Mouse (Mus musculus): Measurements from ENCODE around the gene Spata2.
A peak's percentile ranks its signal among the peaks of the same experiment; 100 is the strongest.

Gene Spata2

DNA sequence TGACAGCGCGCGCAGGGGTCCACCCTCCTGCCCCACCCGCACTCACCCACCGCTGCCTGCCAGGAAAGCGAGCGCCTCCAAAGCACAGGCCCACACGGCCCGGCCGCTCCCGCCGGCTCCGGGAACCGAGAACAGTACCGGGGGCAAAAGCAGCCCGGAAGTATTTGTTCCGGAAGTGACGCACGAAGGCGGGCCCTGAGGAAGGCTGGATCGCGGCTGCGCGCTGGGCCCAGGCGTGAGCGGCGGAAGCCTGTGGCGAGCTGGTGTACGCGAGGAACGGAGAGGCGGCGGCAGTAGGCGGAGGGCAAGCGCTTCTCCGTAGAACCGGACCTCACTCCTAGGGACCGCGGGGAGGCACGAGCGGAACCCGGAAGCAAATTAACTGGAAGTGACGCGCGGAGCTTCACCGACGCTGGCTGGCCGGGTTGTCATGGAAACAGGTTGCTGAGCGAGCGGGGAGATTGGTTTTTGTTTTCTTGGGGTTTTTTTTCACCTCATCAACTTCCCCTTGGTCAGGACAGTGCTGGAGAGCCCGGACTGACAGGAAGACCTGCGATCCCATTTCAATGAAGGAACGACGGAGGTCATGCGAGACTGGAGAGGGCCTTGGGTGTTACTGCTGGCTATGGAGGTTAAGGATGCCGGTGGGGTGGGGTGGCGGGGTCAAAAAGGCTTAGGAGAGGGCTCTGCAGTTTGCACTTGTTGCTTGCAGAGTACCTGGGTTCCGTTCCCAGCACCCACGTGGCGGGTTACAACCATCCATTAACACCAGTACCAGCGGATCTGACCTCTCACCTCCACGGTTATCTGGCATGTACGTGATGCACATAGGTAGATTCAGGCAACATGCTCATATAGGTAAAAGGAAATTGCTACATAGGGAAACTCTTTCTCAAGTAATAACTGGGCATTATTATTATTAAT, at the start of gene Spata2:
Gene Spata2 (minus strand): TSS at position 175 of the 924 bp plus-strand sequence.
- DNase-seq (ENCODE audit: low spot score in 2 of 2), result peak; percentile 90 to 94

DNA sequence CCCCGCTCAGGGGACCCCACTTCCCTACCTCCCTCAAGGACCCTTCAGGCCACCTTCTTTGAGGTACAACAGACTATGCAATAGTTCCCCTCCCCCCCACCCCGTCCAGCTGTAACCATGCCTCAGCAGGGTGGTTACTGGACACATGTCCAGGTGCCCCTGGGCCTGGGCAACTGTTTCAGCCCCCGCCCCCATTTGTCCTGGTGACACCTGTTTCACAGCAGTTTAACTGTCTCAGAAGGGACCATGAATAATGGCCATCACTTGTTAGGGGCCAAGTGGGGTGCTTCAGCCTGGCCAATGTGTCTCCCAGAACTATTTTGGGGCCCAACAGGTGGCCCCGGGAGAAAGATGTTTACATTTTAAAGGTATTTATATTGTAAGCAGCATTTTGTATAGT, 49.7 kb upstream of the Spata2 start:
- DNase-seq (ENCODE audit: low spot score in 2 of 2), result no peak

DNA sequence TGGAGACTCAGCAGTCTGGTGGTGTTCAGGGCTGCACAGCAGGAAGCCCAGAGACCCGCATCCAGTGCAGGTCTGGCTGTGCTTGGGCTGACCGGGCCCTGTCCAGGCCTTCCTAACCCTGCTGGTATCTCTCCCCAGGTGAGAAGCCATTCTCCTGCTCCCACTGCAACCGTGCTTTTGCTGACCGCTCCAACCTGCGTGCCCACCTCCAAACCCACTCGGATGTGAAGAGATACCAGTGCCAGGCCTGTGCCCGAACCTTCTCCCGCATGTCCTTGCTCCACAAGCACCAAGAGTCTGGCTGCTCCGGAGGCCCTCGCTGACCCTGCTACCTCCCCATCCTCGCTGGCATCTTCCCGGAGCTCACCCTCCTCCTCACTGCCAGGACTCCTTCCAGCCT, 49.1 kb upstream of the Spata2 start:
- no peak for DNase-seq (ENCODE audit: low spot score in 2 of 2)

DNA sequence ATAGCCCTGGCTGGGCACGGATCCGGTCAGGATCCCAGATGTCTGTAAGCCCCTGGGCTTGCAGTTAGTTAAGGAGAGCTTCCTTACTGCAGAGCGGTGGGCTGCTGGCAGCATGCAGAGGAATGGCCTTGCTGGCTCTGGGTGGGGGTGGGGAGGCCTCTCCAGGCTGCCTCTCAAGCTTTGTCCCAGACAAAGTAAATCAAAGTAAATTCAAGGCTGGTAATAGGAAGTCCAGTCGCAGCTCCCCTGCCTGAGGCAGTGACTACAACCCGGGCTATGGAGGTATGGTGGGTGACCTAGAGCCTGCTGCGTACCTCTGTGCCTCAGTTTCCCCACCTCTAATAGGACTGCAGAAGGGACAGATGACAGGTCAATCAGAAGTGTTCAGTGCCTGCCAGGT, 48.6 kb upstream of the Spata2 start:
- DNase-seq (ENCODE audit: low spot score in 2 of 2), result no peak

DNA sequence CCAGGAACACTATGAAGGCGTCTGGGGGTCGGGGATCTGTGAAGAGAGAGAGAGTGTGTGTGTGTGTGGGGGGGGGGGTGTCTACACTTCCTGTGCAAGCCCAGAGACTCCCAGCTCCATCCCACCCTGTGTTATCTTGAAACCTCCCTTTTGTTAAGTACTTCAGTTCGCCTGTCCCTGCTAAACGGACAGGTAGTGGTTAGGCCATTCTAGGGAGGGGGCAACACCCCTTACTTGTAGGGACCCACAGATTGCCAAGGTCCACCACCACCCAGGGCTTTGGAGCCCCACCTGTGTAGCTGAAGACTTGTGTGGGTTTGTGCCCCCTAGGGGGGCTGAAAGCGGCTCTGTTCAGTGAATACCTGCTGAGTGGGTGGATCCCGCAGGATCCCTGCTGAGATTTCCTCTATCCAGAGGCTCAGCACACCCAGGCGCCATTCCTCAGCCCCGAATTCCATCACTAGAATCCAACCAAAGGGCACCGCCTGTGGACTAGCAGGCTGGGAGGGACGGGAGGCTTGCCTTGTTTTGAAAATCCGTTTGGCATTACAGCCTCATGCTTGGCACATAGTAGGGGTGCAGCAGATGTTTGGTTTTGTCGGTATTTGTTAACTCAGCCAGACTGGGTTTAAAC, 47.9 kb upstream of the Spata2 start:
- DNase-seq (ENCODE audit: low spot score in 2 of 2), result no peak

DNA sequence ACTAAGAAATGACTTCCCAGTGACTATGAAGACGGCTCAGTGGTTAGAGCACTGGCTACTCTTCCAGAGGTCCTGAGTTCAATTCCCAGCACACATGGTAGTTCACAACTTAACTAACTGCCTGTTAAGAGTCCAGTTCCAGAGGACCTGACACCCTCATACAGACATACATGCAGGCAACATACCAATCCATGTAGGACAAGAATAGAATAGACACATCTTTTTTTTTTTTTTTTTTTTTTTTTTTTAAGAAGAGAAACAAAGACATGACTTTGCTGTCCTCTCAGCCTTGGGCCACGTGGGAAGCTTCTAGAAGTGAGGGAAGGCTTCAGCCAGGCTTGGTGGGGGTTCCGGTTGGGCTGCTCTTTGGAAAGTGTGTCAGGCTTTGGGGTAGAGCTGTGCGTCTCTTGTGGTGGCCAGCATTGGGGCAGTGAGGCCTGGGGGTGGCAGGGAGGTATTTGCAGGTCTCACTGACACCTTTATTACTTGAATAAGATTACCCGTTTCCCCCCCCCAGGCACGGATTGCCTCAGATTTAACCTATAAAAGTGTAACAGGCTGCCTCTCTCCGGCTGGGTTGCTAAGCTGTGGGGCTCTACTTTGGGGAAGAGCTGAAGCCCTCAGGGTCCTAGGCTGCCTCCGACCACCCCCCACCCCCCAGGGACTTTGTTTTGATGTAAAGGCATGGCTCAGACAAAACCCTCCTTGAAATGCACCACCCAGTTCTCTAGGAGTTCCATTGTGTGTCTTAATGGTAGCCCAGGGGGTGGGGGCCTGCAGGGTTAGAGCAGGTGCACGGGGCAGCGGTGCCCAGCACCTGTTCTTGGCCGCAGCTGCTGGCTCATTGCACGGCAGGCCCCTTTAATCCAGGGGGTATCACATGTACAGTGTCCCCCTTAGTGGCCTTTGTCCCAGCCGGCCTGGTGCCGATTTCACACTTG, 47.1 kb upstream of the Spata2 start:
- DNase-seq (ENCODE audit: low spot score in 2 of 2), result no peak

DNA sequence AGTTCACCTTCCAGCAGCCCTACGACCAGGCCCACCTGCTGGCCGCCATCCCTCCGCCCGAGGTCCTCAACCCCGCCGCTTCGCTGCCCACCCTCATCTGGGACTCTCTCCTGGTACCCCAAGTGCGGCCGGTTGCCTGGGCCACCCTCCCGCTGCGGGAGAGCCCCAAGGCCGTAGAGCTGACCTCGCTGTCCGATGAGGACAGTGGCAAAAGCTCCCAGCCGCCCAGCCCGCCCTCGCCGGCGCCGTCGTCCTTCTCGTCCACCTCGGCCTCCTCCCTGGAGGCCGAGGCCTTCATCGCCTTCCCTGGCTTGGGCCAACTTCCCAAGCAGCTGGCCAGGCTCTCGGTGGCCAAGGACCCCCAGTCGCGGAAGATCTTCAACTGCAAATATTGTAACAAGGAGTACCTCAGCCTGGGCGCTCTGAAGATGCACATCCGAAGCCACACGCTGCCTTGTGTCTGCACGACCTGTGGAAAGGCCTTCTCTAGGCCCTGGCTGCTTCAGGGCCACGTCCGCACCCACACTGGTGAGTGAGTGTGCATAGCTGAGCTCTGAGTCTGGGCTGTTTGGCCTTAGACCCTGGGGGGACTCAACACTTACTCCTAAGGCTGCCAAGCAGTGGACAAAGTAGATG, 46.1 kb upstream of the Spata2 start:
- no peak for DNase-seq (ENCODE audit: low spot score in 2 of 2)

DNA sequence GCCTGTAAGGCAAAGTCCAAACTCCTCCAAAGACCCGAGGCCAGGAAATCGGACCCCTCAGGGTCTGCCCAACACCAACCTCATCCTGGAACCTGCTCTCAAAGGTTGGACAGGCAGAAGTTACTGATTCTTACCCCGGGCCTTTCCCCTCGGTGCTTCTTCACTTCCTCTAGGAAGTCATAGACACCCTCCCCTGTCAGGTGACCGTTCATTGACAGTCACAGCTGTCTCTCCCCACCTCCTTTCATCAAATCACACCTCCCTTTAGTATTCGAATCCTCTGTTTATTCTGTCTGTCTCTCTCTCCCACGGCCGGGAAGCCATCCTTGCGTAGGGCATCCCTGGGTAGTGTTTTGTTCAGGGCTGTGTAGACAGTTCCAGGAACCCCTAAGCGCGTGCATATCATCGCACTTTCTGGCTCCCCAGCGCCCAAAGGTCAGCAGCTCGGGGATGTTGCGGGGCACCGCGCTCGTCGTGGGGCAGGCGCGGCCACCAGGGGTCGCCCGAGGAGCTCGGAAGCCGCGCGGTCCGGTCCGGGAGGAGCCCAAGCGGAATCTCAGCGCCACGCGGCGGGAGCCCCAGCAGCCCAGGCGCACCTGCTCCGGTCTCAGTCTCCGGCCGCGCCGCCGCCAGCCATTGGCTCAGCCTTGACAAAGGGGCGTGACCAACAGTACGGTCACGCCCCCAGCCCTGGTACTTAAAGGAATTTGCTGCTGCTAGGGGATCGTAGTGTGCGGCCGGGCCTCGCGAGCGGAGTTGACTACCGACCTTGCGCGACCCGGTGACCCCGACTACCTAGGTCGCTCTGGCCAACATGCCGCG, 45.0 kb upstream of the Spata2 start, which contains the start of gene Snai1:
Gene Snai1 (plus strand): TSS at position 720 of the 822 bp plus-strand sequence.
- peak; percentile 75 to 89 for DNase-seq (ENCODE audit: low spot score in 2 of 2)

DNA sequence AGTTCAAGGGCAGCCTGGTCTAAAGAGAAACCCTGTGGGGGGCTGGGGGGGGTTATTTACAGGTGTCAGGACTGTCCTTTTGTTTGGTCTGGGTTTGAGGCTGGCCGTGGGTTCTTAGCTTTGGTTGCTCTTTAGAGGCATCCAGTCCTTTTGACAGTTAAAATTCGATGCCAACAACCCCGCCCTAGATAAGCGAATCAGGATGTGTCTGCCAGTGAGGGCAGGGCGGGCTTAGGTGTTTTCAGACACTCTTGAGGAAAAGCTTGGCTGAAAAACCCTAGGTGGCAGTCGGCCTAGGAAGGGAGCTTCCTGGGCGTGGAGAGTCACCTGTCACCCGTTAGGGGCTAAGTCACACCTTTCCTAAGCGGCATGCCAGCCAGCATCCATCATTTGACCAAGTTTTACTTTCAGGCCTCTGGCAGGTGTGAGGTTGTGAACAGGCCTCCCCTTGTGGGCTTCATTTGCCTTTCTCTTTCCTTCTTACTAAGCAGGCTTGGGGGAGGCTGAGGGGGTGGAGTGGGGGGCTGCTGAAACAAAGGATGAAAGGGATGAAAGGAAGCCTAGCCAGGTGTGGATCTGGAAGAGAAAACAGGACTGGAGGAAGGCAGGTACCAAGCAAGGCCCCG, 43.7 kb upstream of the Spata2 start:
- no peak for DNase-seq (ENCODE audit: low spot score in 2 of 2)

DNA sequence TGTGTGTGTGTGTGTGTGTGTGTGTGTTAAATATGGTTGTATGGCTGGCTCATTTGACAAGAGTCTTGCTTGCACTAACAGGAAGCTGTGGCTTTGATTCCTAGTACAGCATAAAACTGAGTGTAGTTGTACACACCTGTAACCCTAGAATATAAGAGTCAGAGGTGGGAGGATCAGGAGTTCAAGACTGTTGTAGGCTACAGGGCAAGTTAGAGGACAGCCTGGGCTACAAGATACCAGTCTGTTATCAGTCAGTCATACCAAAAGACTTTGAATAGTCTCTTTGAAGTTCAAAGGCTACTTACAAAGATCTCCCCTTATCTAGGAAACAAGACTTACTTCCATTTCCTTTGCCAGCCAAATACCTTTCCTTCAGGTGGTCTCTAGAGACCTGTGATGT, 41.2 kb upstream of the Spata2 start:
- DNase-seq (ENCODE audit: low spot score in 2 of 2), result no peak

DNA sequence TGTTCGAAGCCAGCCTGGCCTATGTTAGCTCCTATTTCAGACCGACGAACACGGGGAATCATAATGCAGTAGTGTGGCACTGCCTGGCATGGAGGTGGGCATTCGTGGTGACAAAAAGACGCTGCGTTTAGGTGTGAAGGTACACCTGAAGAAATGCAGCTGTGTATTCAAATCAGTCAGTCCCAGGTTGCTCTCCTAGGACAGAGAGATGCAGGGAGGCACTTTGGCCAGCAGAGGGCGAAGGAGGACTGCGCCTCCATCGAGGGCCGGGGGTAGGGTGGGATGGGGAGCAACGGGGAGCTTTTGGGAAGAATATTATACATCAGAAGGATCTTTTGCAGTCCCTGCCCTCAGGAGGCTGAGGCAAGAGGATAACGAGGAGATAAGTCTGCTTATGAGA, 39.4 kb upstream of the Spata2 start:
- DNase-seq (ENCODE audit: low spot score in 2 of 2), result no peak

DNA sequence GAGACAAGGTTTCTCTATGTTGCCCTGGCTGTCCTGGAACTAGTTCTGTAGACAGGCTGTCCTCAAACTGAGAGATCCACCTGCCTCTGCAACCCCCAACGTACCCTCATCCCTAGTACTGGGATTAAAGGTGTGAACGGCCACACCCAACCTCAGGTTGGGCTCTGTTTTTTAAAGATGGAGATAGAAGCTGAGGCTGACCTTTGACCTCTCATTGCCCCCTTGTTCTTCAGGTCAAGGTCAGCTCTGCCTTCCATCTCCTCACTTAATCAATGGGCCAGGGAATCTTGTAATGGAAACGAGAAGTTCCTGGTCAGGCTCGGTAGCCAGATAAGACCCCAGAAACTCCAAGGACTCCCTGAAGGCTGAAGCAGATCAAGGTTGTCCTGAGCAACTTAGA, 37.8 kb upstream of the Spata2 start:
- DNase-seq (ENCODE audit: low spot score in 2 of 2), result no peak

DNA sequence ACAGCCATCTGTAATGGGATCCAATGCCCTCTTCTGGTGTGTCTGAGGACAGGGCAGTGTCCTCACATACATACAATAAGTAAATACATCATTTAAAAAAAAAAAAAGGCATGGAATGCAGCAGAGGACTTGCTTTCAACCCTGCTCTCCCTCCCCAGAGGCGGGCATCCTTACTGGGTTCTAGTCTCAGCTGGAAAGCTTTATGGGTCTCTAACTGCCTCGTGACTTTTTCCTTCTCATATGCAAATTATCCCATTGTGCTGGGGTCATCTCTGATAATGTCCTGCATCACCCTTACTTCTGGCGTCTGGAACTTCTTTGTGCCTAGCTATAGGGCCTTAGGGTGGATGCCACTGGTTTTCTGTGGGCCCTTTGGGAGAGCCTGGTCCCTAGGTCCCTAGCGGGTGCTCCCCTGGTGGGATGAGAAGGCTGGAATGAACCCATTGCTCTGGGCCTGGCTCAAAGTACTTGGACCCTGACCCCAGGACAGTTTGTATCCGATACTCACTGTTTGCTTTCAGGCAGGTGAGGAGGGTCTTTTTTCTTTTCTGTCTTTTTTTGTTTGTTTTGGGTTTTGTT, 37.3 kb upstream of the Spata2 start:
- DNase-seq (ENCODE audit: low spot score in 2 of 2), result no peak

DNA sequence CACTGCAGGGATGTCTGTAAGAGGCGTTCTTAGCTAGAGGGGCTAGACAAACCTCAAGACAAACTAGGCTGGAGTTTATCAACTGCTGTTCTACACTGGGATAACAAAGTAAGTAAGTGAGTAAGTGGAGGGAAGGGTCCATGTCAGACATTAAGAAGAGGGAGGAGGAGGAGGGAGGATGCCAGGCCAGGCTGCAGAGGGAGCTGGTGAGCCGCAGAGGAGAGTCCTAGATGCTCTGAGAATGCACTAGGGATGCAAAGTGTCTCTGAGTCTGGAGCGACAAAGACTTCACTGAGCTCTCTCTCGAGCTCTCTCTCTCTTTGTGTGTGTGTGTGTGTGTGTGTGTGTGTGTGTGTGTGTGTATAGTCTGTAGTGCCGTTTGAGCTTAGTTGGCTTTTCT, 35.6 kb upstream of the Spata2 start:
- no peak for DNase-seq (ENCODE audit: low spot score in 2 of 2)

DNA sequence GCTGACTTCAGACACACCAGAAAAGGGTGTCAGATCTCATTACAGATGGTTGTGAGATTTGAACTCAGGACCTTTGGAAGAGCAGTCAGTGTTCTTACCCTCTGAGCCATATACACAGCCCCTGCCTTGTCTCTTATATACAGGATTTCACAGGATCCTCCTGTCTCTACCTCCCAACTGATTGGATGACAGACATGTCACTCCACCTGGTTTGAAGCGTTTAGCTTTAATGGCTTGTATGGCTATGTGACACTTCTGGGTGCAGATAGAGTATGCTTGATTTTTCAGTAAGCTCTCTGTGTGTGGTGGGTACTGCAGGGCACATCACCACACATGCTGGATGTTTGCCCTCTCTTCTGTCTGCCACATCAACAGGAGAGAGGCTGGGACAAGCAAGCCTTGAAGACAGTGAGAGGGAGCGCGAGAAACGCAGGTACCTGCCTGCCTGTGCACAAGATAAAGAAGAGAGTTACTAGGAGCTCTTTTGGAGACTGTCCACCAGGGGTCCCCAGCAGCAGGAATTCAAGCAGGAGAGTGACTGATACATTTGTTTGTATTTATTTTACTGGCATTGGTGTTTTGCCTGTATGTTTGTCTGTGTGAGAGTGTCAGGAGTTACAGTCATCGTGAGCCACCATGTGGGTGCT, 27.0 kb upstream of the Spata2 start:
- no peak for DNase-seq (ENCODE audit: low spot score in 2 of 2)

DNA sequence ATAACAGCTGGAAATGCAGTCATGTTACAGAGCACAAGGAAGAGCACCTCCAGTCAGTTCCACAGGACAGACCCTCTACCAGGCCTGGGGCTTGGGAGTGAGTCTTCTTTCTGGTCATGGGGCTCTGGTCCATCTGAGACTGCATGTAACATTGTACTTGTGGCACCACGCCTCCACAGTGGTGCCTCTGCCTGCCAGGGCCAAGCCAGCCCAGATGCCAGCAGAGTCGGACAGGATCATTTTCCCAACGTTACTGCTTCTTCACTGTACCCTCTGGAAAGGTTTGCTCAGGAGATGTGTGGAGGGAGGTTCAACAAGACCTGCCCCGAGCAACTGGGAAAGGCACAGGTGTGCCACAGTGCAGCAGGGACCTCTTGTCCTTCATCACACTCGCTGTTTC, 23.0 kb upstream of the Spata2 start:
- no peak for DNase-seq (ENCODE audit: low spot score in 2 of 2)

DNA sequence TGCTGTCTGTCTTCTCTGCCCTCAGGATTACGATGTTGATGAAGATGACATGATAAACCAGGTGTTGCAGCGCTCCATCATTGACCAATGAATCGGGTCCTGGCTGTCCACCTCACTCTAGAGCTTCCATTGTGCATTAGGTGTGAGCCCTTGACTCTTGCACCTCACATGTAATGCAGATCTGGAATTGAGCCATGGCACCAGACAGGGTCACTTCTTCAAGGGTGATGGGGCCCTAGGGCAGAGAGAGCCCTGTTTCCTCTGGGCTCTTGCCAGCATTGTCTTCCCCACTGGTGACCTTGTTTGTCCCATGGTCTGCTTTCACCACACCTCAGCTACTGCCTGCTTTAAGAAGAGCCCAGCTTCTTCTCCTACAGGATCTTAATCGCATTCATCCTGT, 22.0 kb upstream of the Spata2 start:
- DNase-seq (ENCODE audit: low spot score in 2 of 2), result no peak

DNA sequence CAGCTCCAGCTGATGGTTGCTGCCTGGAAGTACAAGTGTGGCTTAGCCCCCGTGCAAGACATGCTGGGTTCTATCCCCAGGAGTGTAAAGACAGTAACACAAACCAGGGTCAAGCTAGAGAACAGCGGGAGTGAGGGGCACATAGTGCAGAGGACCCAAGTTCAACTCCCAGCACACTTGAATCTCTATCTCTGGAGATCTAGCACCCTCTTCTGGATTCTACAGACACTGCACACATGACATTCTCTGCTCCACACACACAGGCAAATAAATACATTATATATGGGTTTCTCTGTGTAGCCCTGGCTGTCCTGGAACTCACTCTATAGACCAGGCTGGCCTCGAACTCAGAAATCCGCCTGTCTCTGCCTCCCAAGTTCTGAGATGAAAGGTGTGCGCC, 20.3 kb upstream of the Spata2 start:
- no peak for DNase-seq (ENCODE audit: low spot score in 2 of 2)

DNA sequence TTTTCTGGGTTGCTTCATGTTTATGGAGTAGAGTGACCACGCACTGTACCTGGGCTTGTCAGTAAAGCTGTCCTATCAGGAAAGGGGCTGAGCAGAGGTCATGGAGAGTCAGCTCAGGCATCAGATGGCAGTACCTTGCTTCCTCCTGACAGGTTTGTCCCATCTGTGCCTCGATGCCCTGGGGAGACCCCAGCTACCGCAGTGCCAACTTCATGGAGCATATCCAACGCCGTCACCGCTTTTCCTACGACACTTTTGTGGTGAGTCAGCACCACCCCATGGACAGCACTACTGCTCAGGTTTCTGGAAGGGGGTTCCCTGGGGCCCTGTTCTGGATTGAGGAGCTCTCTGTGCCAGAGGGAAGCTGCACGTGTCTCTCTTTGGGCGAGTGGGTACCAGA, 19.7 kb upstream of the Spata2 start:
- no peak for DNase-seq (ENCODE audit: low spot score in 2 of 2)

All from urinary bladder, adult 18-20 months (tissue).